Mouse (Mus musculus) splenic B cell, adult 2 months (primary cell): Measurements from ENCODE around the gene Hist2h2aa1.
"Not testable (repeated sequence)": the region's sequence is repeated elsewhere in the genome, so short reads cannot be mapped to it uniquely, and the experiment has no call there.

Experiments used
- DNase-seq: peaks from one replicate; pipeline ENCODE4 v3.0.0-alpha.2; 2011; ENCODE audit warnings: low read depth, low spot score
- H3K27me3 ChIP-seq: 2 replicates; pipeline ENCODE4 v1.6.1; 2012; ENCODE audit warnings: mild to moderate bottlenecking, low read length, moderate library complexity, mixed read lengths; ENCODE audit not compliant: control insufficient read depth, poor library complexity, insufficient read depth, severe bottlenecking
- H3K36me3 ChIP-seq: 2 replicates; pipeline ENCODE4 v1.6.1; 2012; ENCODE audit warnings: mild to moderate bottlenecking, low read length, moderate library complexity, mixed read lengths; ENCODE audit not compliant: control insufficient read depth, poor library complexity, insufficient read depth, severe bottlenecking

The Hist2h2aa1 gene

GRCm38 (mm10) chr3:96245003-96245886, at the start of gene Hist2h2aa1:
Gene Hist2h2aa1 (plus strand): TSS chr3:96245497.
- H3K36me3 ChIP-seq, H3K27me3 ChIP-seq: not testable (repeated sequence)
- peak; percentile 86 for DNase-seq

DNA sequence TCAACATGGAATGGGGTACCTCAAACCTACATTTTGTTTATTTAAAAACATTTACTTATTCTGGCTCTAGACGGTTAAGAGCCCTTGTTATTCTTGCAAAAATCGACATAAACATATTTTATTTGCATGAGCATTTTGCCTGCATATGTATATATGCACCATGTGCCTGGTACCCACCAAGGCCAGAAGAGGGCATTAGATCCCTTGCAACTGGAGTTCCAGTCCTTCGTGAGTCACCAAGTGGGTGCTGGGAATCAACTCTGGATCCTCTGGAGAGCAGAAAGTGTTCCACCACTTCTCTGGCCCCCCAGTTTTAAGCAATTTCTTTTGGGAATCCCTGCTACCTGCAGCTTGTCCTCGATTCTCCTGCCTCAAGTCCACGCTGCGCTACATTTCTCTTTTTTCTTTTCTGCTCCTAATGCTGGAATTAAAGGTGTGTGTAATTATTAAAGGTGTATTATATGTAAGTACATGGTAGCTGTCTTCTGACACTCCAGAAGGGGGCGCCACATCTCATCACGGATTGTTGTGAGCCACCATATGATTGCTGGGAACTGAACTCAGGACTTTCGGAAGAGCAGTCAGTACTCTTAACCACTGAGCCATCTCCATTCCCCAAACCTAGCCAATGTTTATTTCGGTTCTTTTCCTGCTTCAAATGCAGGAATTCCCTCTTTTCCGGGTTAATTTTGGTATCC, 49.5 kb upstream of the Hist2h2aa1 start:
- no peaks in the 10 kb centered on the region for H3K36me3 ChIP-seq
- DNase-seq = peak; percentile 25

GRCm38 (mm10) chr3:96196437-96197128, 48.7 kb upstream of the Hist2h2aa1 start:
- DNase-seq = peak; percentile 15
- Histone ChIP-seq H3K27me3 (no peaks in the 10 kb centered on the region), H3K36me3 (no peaks in the 10 kb centered on the region)

More for the DNA sequence above, 49.5 kb upstream of the Hist2h2aa1 start:
- no peaks in the 10 kb centered on the region for H3K27me3 ChIP-seq

DNA sequence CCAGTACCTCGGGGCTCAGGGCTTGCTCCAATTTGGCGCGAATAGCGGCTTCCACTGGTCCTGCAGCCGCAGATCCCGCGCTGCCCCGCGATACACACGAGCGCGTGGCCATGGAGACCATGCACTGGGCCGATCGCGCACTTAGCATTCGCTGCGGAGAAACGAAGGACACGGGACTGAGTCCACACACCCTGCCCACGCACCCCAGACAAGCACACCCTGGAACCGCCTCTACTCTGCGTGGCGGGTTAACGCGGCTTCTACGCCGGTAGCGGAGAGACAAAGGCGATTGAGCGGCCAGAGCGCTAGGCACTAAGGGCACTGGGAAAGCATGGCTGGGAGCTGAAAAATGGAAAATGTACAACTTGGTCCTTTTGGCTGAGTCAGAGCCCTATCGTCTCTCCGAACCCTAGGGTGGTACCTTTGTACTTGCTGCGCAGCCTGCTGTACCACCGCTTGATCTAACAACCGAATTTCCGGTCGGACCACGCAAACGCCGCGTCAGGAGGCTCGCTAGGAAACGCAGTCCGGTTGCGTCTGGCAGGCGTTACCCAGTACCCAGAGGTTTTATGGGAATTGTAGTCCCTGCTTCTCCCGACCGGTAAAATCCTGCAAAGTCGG, 48.1 kb upstream of the Hist2h2aa1 start:
- no peaks in the 10 kb centered on the region for H3K27me3 ChIP-seq
- no peaks in the 10 kb centered on the region for H3K36me3 ChIP-seq
- DNase-seq = peak; percentile 91

- Histone ChIP-seq H3K27me3 (no peaks in the 10 kb centered on the region), H3K36me3 (no peaks in the 10 kb centered on the region)
- peak; percentile 84 for DNase-seq
Observed at GRCm38 (mm10) chr3:96198181-96198580, 47.1 kb upstream of the Hist2h2aa1 start.

DNA sequence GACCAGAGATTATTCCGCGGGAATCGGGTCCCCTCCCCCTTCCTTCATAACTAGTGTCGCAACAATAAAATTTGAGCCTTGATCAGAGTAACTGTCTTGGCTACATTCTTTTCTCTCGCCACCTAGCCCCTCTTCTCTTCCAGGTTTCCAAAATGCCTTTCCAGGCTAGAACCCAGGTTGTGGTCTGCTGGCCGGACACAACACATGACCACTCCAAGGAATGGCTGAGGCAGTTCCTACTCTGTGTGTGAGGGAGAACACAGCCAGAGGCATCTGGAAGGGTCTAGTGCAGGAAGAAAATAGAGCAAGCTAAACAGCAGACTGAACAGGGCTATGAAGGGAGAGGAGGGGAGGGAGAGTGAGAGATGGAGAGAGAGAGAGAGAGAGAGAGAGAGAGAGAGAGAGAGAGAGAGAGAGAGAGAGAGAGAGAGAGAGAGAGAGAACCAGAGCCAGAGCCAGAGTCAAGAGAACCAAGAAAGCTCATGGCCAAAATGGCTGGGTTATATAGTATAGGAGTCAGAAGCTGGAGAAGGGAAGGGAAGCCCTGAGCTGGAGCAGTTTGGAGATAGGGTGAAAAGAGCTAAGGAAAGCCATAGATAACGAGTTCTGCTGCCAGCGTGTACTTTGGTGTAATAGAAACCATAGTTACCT, 46.6 kb upstream of the Hist2h2aa1 start:
- H3K36me3 ChIP-seq, DNase-seq: not testable (repeated sequence)

DNA sequence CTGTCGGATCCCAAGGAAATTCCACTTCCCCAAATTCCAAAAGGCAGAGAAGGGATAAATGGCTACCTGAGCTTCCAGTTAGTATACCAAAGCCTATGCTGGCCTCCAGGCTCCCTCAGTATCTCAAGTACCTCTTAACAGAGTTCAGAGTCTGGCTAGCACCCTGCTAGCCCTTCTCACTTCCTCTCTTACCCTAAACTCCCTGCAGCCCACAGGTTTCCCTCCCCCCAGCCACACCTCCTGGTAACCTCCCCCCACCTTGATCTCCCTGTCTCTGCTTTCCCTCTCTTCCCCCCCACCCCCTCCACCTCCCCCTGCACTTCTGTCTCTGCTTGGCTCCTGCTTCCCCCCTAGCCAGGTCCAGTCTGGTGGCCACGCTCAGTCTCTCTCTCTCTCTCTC, 45.6 kb upstream of the Hist2h2aa1 start:
- H3K36me3 ChIP-seq = no peaks in the 10 kb centered on the region
- DNase-seq = peak; percentile 58
- H3K27me3 ChIP-seq = no peaks in the 10 kb centered on the region

More for the DNA sequence above, 46.6 kb upstream of the Hist2h2aa1 start:
- H3K27me3 ChIP-seq = not testable (repeated sequence)

DNA sequence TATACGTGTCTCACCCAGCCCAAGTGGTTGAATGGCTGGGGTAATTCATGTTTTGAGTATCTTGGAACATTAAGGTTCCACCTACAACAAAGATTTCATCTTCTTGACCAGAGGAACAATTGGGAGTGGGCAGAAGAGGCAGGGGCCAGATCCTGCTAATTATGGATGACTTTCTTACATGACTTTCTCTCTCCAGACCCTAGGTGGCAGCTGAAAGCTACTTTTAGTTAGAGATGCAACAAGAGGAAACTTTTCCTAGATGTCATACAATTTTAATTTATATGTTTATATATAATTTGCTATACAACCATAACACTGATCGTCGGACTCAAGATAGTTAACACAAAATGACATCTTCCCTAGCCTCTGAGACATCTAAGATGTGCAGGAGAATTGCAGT, 37.5 kb upstream of the Hist2h2aa1 start:
- no peaks in the 10 kb centered on the region for H3K27me3 ChIP-seq
- DNase-seq = no peak
- no peaks in the 10 kb centered on the region for H3K36me3 ChIP-seq

DNA sequence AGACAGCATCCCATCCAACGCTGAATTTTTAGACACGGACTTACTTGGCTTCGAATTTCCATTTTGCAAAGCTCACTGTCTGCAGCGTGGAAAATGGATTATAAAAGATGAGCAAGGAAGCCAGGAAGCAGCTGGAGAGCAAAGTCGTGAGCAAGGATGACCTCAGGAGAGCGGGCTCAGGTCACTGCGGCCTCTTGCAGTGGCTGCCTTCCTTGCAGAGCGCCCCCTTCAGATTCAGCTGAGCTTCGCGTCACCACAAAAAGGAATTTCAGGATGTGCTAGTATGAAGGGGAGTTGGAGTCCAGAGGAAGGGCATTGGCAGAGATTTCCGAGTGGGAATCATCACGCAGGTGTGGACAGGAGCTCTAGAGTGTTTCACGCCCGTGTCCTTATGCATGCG, 36.1 kb upstream of the Hist2h2aa1 start:
- Histone ChIP-seq H3K27me3 (no peaks in the 10 kb centered on the region), H3K36me3 (no peaks in the 10 kb centered on the region)

DNA sequence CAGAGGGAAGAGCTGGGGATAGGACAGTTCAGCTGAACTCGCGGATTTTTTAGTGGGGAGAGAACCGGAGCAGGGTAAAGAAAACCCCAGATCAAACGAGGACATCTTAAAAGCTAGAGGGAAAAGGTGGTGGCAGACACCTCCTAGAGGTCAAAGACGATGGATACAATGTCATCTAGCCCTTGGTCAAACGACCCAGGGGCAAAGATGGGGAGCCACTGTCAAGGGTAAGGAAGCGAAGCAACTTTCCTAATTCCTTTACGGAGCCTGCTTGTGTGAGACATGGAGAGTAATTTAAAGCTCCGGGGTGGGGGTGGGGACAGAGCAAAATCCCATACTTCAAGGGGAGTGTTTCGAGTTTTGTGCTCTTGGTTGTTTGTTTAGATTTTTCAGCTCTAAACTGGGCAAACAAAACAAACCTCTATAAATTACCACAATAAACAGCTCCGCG, 26.1 kb upstream of the Hist2h2aa1 start:
- DNase-seq = peak; percentile 75
- Histone ChIP-seq H3K27me3 (no peaks in the 10 kb centered on the region), H3K36me3 (no peaks in the 10 kb centered on the region; the same call in 1 of the 2 replicates)

More for the DNA sequence above, 36.1 kb upstream of the Hist2h2aa1 start:
- no peak for DNase-seq

DNA sequence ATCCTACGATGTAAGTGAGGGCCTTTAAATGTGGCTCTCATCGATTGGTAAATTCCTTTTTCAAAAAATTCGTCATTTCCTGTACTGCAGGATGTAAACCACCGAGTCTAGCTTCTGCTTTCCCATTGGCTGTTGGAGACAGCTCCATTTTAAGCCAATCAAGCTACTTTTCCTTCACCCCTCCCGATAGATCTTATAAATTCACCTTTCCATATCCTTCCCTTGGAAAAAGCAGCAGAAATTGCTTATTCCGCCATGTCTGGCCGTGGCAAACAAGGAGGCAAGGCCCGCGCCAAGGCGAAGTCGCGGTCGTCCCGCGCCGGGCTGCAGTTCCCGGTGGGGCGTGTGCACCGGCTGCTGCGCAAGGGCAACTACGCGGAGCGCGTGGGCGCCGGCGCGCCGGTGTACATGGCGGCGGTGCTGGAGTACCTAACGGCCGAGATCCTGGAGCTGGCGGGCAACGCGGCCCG, 25.6 kb upstream of the Hist2h2aa1 start, which contains the start of the genes Bola1 and Hist2h2ab:
Gene Bola1, minus strand, starts transcription at position 49 of the 470 bp plus-strand sequence.
Gene Hist2h2ab, plus strand, starts transcription at position 205 of the 470 bp plus-strand sequence.
- Histone ChIP-seq H3K36me3 (no peaks in the 10 kb centered on the region; the same call in 1 of the 2 replicates), H3K27me3 (no peaks in the 10 kb centered on the region)
- peak; percentile 89 for DNase-seq

- peak; percentile 58 for DNase-seq
- H3K36me3 ChIP-seq, H3K27me3 ChIP-seq: not testable (repeated sequence)
Observed at GRCm38 (mm10) chr3:96220131-96220764, 25.0 kb upstream of the Hist2h2aa1 start.
